Mouse (Mus musculus) gonadal fat pad, adult 2 months (tissue): ENCODE measurements around the gene Sema5a. TPM values are rescaled to one million over a fixed set of nuclear protein-coding genes. Genes with fewer than 3 reads are reported as not detected.
"Not testable (repeated sequence)": the region's sequence is repeated elsewhere in the genome, so short reads cannot be mapped to it uniquely, and the experiment has no call there.

Experiments used
- DNase-seq: peaks from one replicate; pipeline ENCODE4 v3.0.0-alpha.2; 2012; ENCODE audit warnings: low read depth
- polyA plus RNA-seq: library from polyadenylated mRNA; depleted of rRNA; stranded (reverse); fragments of >200 nt; gene quantifications from 2 replicates; pipeline ENCODE4 v1.2.3, GENCODE M21; 2012; rRNA removed

The Sema5a gene
- 7.8 and 14.2 TPM in 2 replicates for polyA plus RNA-seq

DNA sequence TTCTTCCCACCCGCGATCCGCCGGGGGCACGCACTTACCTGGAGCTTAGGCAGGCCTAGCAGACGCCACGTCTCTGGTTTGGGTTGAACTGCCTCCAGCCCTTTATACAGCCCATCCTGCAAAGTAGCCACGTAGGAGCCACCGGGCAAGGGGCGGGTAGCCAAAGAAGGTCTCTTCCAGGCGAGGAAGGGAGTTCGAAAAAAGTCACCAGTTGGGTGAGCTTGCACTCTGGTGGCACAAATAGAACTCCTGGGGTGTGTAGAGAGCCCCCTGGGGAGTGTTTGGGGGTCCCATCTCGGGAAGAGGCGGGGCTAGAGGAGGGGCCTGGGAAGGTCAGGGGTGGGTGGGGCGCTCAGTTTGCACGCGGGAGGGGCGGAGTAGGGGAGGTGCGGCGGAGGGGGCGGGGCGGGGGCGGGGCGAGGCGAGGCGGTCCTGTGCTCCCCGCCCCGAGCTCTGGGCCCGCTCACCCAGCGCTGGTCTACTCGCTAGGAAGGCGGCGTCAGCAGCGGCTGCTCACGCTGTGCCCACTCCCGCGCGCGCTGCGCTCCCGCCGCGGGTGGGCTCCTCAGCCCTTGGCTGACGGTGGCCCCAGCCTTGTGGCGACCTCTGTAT lies at the start of gene Sema5a:
TSS of gene Sema5a (plus strand) at position 467 of the 612 bp plus-strand sequence.
- no peak for DNase-seq

DNA sequence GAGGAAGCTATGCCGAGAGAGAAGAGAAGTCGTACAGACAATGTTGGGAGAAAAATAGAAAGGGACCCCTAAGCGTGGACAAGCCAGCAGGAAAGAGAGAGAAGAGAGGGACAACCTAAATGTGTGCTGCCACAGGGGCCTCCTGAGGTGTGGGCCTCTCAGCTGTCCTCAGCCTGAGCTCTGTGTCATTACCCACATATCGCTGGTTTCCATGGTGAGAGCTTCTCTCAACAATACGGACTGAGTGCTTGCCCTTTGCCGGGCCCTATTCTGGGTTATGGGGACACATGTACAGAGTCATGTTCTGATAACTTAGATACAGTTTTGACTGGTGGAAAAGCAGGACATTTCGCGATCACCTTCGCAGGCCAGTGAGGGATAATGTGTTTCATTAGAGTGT lies 46.5 kb upstream of the Sema5a start:
- DNase-seq, result no peak

DNA sequence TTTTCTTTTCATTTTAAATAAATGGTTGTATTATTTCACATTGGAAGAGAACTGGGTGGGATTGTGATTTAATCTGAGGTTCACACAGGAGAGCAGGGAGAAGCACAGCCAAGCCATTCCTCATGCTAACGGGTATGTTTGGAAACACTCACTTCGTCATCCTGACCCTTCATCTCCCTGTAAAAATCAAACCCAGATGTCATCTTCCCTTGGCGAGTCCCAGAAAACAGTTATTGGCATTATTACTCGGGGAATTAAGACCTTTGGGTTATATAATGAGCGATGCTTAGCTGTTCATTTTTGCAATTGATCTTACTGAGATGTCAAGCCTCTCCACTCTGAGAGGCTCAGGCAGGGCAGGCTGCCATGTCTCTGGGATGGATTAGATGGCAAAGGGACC lies 46.0 kb upstream of the Sema5a start:
- DNase-seq, result no peak

DNA sequence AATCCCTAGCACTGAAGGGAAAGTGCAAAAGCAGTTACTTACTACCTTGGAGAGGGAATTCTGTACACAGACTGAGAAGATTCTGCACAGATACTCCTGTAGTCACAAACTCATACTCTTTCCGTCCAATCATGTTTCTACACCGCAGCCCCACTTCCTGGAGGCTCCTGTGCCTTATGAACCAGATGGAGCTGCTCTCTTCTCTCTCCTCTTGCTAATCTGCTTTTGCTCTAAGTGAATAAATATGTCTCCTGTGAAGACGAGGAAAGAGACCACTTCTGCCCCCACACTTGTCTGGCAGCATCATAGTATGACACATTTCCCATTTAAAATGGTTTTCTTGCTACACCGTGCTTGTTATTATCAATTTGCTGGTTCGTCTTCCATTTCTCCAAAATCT lies 41.4 kb upstream of the Sema5a start:
- DNase-seq, result no peak

DNA sequence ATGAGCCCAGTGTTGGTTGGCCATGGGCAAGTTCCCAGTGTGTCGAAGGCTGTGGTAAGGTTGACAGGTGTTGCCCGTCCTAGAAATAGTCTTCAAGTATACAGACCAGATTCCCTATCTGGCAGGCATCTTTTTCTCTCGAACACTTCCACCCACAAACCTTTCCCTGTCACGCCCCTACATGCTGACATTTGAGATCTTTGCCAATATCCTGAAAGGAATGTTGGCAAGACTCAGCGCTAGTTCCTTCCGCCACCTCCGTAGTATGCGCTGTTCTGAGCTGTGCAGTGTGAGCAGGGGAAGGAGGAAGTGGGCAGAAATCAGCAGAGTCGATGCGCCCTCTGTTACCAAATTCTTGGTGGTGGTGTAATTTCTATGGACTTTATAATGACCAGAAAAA lies 39.7 kb upstream of the Sema5a start:
- peak; percentile 33 for DNase-seq

DNA sequence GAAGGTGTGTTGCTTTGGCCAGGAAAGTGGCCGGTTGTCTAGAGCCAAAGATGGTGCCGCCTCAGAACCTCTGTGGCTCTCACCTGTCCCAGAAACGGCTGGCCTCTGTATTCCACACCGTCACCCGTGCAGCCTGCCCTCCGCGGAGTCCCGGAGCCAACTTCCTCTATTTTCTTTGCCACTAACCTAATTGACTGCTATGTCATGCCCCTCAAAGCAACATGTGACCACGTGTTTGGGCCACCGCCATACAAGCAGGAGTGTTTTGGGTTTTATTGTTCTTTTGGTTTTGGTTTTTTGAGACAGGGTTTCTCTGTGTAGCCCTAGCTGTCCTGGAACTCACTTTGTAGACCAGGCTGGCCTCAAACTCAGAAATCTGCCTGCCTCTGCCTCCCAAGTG lies 29.9 kb upstream of the Sema5a start:
- not testable (repeated sequence) for DNase-seq

DNA sequence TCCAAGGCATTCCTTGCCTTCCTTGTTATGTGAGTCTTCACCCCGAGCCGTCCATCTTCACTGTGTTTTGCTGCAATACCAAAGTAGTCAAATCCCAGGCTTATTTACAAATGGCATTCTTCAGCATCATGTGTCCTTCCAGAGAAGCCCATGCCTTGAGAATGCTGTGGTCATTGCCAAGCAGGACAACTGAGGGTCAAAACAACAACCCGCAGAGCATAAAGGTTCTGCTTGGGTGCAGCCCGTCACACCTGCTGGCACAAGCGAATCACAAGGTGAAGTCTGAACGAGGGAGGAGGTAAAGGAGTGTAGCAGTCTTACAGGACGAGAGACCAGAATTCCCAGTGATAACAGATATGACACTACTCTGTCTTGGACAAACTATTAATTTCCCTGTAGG lies 21.6 kb upstream of the Sema5a start:
- no peak for DNase-seq

DNA sequence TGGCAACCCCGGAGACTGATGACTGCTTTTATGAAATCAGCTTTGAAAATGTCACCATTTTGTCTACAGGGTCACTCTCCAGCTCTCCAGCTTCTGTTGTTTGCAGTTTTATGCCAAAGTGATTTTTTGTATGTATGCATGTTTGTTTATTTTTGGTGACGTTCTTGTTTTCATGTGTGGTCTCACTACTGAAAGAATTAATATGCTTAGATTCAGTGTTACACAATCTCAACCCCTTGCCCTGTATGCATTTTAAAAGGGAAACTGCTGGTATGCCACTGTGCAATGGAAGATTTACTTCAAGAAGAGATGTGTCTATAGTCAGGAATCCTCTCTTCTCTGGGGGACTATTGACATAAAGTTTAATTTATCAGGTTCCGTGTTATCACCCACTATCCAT lies 19.2 kb upstream of the Sema5a start:
- no peak for DNase-seq

DNA sequence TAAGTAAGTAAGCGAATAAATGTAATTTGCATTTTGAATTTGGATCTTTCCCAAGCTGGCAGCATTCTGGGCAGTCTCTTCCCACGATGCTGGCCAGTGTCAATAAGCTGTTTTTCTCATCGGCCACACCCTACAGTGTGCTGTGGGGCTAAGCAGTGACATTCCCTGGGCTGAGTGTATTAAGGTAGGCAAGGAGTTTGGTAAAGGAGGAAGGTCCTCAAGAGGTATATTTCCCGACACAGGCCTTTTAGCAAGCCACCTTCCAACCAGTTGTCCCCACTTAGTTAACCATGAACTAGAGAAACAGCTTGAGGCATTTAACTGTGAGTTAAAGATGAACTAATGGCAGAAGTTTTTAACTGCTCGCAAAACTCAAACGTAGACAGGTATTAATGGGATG lies 18.2 kb upstream of the Sema5a start:
- no peak for DNase-seq

DNA sequence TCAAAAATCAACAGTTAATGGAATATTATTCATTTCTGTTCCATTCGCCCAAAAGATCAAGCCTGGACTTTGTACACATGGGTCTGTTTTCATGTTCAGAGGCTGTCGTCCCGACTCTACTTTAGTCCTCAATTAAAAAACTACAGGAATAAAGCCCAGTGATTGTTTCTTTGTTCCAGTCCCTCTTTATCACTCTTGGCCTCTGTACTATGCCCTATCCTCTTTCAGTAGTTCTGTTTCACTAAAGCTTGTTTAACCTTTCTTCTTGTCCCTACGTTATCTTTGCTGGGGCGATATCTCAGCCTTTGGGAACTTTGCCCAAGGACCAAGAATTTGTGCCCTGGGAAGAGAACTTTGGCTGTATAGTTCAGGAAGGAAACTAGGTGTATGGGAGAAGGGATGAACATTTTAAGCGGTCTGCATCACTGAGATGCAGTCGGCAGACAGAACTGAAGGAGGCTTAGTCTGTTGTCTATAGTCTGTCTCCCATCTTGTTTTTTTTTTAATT lies 17.7 kb upstream of the Sema5a start:
- no peak for DNase-seq

DNA sequence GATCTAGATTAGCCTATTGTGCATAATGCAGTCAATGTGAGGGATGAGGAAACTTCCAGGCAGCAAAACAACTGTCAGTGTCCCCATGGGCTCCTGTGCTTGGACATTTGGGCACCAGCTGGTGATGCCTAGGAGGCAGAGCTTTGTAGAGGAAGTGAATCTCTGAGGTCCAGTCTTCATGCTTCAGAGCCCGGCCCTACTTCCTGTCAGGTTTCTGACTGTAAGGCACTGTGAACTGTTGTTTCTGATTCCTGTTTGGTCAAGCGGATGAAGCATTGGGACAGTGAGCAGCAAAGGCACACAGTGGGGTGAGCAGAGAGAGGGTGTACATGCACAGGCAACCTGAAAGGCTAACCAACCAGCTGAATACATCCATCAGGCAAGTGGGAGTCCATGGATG lies 14.5 kb upstream of the Sema5a start:
- DNase-seq, result no peak

DNA sequence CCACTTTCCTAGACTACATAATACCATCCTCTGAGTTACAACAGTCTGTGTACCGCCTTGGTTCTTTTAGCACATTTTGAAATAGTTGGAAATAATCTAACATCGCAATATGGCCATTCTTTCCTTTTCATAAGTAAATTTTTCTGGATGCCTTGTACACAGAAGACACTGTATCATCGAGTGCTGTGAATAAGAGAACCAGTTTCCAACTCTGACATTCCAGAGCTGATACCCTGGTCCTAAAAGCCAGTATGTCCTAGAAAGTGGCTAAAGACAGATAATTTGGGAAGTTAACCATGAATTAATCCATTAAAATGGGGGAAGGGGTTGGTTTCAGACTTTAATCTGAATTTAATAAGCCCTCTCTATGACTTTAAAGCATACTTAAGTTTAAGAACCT lies 12.4 kb upstream of the Sema5a start:
- DNase-seq, result no peak

DNA sequence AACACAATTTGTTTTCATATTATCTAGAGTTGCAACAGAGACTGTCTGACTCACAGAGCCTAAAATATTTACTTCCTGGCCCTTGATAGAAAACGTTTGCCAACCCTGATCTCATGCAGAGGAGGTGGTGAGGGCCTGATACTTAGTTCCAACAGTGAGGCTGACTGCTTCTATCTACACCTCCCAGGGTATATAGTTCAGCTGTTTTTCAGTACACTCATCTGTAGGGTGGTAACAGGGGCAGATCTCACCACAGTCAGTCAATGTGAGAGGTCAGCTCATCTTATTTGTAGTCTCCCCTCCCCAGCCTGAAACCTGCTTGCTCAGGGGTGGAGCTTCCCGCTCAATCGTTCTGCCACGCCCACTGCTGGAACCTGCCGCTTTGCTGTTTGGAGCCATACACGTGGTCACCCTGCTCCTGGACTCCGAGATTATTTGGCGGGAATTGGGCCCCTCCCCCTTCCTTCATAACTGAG lies 11.9 kb upstream of the Sema5a start:
- DNase-seq, result not testable (repeated sequence)

DNA sequence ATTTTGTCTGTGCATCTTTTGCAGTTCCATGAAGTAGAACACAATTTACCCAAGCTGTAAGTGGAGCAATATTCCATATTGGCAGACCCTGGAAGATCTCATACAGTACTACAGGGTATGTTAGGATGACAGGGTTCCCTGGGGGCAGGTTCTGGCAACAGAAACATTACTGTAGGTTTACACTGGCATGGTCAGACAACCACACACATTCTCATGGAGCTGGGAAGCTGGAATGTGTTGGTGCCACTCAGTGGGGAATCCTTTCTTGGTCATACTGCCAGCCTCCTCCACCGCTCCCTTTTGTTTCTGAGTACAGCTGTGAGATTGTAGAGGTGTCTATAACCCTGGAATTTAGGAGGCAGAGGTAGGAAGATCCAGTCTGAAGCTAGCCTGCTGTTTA lies 11.2 kb upstream of the Sema5a start:
- no peak for DNase-seq

DNA sequence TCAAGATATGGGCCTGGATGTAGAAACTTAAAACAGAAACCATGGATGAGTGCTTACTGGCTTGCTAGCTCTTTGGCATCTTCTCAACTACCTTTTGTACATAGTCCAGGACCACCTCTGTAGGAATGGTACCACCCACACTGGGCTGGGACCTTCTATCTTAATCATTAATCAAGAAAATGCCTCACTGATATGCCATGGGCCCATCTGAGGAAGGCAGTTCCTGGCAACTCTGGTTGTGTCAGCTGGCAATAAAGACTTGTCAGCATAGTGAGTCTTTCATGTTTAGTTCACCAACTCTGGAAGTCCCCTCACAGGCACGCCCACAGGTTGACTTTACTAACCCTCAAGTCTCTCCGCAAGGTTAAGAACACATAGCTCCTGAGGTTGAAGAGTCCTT lies 5.5 kb upstream of the Sema5a start:
- DNase-seq, result no peak

DNA sequence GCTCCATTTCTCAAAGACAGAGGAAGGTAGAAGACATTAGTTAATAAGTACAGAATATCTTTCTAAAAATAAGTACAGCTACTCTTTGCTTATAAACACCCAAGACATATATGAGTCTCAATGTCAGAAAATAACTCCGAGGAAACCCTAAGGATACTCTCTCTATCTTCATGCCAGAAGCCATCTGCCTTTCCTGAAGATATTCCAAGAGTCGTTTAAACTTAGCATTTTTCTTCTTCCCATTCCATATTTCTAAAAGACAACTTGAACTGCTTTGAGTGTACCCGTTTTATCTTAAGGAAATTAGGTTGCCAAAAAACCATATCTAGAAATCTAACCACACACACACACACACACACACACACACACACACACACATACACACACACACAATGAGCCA lies 4.5 kb upstream of the Sema5a start:
- no peak for DNase-seq

DNA sequence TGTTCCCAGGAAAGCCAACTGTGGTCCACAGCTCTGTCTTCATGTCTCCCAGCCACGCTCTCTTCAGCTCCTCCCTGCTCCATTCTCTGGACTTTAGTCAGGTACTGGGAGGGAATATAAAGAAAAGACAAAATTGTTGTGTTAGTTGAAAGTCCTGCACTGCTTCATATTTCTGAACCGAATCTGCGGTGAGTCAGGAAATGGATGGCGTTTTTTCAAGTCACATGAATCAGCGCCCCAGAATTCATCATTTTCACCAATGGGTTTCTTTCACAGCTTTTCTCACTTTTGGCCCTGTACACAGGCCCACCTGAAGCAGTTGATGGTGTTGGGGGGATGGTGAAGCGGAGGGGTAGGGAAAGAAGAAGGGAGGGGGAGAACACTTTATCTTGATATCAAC lies 2.9 kb upstream of the Sema5a start:
- no peak for DNase-seq

DNA sequence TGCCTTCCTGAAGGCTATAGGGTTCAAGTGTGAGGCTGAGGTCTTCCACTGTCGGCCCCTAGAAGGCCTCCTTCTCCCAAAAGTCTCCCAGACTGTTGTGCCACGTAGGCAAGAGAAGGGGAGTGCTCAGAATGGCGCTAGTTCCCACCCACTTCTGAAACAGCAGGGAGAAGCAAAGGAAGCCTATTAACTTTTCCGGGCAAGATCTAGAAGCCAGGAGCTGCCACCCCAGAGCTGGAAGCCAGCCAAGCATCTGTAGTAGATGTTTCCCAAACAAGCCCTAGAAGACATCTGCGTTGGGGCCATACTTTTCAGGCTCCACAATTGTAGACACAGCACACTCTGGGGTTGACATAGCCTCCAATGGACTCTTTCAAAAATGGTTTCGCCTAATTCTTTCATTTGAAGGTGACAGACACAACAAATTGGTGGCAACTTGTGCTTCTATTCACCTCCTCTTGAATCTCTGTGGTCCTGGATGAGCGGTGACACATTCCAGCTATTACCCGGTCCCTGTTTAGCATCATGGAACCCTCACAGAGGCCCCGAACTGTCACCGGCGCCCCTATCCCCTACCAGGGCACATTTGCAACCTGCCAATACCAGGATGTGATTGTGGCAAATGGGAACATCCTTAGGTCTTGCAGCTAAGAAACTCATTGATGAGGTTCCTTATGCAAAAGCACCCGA lies 1.4 kb upstream of the Sema5a start:
- DNase-seq, result no peak

DNA sequence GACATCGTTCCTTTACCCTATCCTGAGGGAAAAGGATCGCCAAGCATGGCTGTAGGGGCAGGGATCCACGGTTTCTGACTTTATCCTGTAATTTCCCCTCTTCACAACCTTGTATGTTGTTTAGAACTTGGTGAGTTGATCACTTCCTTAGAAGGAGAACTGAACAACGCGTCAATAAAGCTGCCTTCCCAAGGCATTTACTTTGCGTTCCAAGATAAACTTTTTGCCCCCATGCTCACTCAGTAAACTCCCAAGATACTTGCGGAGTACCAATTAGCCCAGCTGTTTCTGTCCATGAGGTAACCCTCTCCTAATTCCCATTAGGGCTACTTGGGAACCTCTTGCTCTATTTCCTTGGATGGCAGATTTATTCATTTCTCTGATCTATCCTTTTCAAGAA lies 786 bp upstream of the Sema5a start:
- DNase-seq, result no peak

DNA sequence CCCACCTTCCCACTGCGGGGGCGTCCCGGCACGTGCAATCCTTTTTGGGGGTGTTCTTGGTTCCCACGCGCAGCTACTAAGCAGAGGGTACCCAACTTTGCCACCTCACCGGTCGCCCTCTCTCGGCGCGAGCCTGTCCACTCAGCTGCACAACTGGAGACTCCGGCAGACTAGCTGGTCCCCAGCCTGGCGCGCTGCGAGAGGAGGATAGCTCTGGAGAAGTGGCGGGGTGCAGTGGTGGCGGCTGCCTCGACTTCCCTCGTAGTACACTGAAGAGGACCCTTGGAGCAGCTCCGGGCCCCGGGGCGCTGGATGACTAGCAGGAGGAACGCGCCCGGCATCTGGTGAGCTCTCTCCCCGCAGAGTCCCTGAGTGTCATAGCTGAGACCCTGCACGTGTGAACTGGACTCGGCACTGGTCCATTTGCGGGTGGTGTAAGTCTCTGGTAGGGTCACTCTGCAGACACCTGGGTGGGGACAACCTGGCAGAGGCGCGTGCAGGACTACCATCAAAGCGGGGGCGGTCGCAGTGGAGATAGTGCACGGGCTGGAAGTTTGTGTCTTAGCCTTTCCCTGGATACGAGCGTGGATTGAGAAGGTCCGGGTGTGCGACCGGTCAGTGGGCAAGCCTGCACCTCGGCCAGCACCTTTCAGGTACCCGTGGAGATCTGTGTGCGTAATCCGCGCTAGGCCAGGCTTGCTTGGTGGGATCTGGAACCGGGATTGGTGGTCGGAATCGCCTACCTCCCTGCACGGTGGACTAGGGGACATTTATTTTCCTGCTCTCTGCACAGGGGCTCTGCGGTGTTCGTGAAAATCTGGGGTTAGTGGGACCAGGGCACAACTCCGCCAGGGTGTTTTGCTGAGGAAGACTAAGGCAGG lies 586 bp downstream of the Sema5a start:
- DNase-seq, result no peak

DNA sequence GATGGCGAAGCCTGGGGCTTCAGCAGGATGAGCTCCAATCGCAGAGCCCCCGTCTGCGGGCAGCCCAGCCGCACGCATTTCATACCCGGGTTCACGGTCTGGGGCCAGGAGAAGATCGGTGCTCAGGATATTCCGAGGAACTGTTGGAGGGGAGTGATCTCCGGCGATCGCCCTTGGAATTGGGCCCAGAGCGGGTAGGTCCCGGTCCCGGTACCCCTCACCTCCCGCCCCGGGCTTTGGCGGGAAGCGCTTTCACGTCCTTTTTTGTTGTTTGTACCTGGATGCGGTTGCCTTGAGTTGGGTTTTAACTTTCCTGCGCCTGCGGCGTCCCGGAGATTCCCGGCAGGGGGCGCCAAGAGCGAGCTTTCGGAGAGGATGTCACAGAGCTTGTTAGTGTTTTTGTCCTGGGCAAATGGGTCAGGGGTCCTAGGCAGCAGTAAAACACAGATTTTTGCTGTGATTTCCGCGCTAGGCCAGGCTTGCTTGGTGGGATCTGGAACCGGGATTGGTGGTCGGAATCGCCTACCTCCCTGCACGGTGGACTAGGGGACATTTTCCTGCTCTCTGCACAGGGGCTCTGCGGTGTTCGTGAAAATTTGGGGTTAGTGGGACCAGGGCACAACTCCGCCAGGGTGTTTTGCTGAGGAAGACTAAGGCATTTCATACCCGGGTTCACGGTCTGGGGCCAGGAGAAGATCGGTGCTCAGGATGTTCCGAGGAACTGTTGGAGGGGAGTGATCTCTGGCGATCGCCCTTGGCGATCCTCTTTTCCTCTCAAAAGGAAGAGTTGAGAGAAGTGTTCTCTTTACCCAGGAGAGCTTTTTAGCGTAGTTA lies 1.4 kb downstream of the Sema5a start:
- no peak for DNase-seq

DNA sequence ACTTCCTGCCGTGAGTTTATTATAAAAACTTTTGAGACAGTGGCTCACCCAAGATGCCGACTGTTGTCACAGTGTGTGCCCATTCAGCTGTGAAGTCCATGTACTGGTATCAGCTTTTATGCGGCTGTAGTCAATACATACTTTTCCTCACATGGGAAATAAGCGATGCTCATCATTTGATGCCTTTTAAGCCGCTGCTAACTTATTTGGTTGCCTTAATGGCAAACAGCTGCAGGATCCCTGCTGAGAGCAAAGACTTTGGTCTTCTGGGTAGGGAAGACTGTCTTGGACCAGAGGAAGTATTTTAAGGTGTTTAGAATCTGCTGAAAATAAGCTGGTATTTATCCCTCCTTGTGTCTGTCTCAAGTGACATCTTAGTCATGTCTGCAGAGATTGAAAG lies 2.7 kb downstream of the Sema5a start:
- no peak for DNase-seq
